In genomic region chr5:105586655-105587054, GRCm38 (mm10) we compare ENCODE assay signal across 8 mouse cellular contexts.
DNase-seq lines count a peak whose midpoint lies in the region; ATAC-seq lines count a peak whose summit lies in the region.
"Had no signal": no experiment of that assay in that cellular context is flagged by ENCODE, and none has a peak within 500 bp of the region (broad histone marks: within the 10 kb centered on the region; RNA-seq: fewer than 3 reads in every experiment).

No protein-coding gene starts in this region.

- H3K9ac ChIP-seq in neural tube, embryonic 15.5 days (replicated peaks), result no peak overlapping the region
- H3K9ac ChIP-seq: neural tube, embryonic 13.5 days had no signal

- H3K27ac ChIP-seq in neural tube, embryonic 15.5 days (replicated peaks), result peak overlapping the region; percentile 64; the same call in 1 of the 2 replicates

- no peak overlapping the region for H3K4me2 ChIP-seq in neural tube, embryonic 15.5 days
- H3K4me2 ChIP-seq: neural tube, embryonic 13.5 days had no signal

- H3K9me3 ChIP-seq in neural tube, embryonic 15.5 days (replicated peaks), result no peaks in the 10 kb centered on the region
- H3K9me3 ChIP-seq: neural tube, embryonic 13.5 days had no signal

- ATAC-seq in neural tube, embryonic 15.5 days (ENCODE audit: low FRiP score), result no peak
- ATAC-seq in cerebellum, adult (ENCODE audit: insufficient number of reproducible peaks, low FRiP score, low TSS enrichment), result no peak
- ATAC-seq in inflammation-experienced regulatory T-cells, adult 6 months, result no peak

- 82% methylated on average over 5 of the region's 5 CpGs for WGBS in neural tube, embryonic 15.5 days

- no peak for DNase-seq in neural tube, embryonic 10.5 days (ENCODE audit: extremely low spot score, low spot score)
- peak; percentile 25 for DNase-seq in heart, postnatal 4 days
- peak; percentile 48 to 67 for DNase-seq in lung, adult 18-20 months
- no peak for DNase-seq in ovary, postnatal 36 days (ENCODE audit: low spot score)

- 0 out of 2 replicates have a peak, but pooled peaks cover 12% of the 10 kb centered on the region for H3K4me1 ChIP-seq in neural tube, embryonic 15.5 days

- no peaks in the 10 kb centered on the region for H3K27me3 ChIP-seq in neural tube, embryonic 15.5 days (replicated peaks)
- H3K27me3 ChIP-seq: neural tube, embryonic 13.5 days had no signal

- H3K36me3 ChIP-seq in neural tube, embryonic 15.5 days, result no peaks in the 10 kb centered on the region

- H3K4me3 ChIP-seq in neural tube, embryonic 15.5 days (replicated peaks), result no peak overlapping the region
- H3K4me3 ChIP-seq: neural tube, embryonic 13.5 days had no signal

Comparison
In these comparisons a context has a peak if more than half of its experiments do, and no peak if none do; other contexts are left out.
1. DNase-seq: peak in heart, postnatal 4 days (single experiment) and lung, adult 18-20 months (2 of 2); none in neural tube, embryonic 10.5 days (single experiment) and ovary, postnatal 36 days (single experiment).